Mouse (Mus musculus) megakaryocyte progenitor cell, adult 5-6 weeks (primary cell): Measurements from ENCODE around the gene Zfp941. TPM values are rescaled to one million over a fixed set of nuclear protein-coding genes. Genes with fewer than 3 reads are reported as not detected.

Experiments
- ATAC-seq: replicated peaks from 2 replicates; pipeline ENCODE4 v1.8.0; 2016; ENCODE audit warnings: mild to moderate bottlenecking, moderate TSS enrichment, inconsistent platforms; ENCODE audit not compliant: poor library complexity
- total RNA-seq, 2 experiments: library from RNA; stranded (forward) in 1 of 2; stranded (reverse) in 1 of 2; fragments of 157-497, 149-512 nt in 1 of 2; fragments of 200-1000 nt in 1 of 2; gene quantifications; 2 replicates each; pipeline versions ENCODE4 v1.2.3 to v1.2.4; 2015 to 2017

Zfp941 gene
- 0.66 and 1.2 TPM in 2 replicates for total RNA-seq (2015)
- total RNA-seq (2017): 1.4 and 1.5 TPM in 2 replicates

DNA sequence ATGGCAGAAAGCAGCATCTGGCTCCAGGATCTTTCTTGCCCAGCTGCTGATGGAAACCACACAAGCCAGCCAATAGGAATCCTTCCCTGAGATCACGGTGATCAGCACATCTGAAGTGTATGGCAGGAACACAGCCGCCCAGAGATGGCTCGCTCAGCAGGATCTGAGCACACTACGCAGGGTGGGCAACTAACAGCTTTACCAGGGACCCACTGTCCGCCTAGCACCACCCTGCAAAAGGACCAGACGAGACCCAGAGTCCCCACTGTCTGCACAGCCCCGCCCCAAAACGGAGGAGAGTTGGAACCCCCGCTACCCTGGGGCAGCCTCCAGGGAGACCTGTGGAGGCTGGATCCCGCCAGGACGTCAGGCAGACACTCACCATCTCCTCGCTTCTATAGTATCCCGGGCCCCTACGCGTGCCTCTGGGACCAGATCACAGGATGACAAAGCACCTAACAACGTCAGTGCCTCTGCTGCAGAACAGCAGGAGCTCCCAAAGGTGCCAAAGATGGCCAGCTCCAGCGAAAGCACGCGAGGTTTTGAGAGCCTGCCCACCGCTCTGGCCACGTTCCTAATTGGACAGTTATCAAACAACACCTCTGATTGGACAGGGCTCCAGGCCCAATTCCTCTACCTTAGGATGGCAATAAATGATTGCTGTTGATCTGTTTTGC lies at the start of gene Zfp941:
Gene Zfp941 (minus strand): TSS at position 526 of the 677 bp plus-strand sequence.
- peak; percentile 95 for ATAC-seq

DNA sequence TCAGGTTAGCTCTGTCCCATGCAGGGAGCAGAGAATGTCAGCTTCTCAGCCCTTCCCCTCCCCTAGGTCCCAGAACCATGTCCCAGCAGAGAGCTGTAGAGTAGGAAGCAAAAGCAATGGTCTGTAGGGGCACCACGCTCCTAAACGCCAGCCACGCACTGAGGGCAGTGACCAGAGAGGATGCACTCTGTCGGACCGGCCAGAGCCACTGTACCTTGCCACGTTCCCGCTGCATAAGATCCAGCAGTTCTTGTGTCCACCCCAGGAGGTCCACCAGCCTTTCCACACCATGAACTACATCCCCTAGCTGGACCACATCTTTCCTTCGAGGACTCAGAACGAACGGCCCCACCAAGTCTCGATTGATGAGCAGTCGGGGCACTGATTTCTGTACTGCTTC lies 42.8 kb upstream of the Zfp941 start:
- ATAC-seq: no peak

DNA sequence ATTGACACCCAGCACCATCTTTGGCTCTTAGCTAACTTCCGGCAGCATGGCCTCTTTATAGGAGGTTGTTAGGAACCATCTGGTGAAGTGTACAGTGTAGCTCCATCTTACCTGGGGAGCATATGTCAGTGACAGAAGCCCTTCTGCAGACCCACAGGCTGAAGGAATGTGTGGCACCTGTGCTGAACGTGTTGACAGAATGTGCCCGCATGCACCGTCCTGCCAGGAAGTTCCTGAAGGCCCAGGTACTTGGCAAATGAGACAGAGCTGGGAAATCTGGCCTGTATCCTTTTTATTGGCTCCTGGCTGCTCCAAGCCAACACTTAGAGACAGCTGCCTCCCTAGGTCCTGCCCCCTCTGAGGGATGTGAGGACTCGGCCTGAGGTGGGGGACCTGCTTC lies 38.8 kb upstream of the Zfp941 start:
- no peak for ATAC-seq

DNA sequence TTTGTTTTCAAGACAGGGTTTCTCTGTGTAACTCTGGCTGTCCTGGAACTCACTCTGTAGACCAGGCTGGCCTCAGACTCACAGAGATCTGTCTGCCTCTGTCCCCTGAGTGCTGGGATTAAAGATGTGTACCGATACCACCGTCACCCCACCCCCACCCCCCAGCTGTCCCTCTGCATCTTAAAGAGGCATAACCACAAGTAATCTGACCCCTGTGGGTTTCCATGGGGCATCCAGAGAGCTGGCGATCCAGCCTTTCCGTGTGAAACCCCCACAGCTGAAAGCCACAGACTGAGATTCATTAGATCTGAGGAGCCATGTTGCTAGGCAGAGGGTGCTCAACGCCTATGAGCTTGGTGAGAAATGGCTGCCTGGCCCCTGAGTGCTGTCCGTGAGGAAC lies 38.0 kb upstream of the Zfp941 start:
- ATAC-seq: no peak

DNA sequence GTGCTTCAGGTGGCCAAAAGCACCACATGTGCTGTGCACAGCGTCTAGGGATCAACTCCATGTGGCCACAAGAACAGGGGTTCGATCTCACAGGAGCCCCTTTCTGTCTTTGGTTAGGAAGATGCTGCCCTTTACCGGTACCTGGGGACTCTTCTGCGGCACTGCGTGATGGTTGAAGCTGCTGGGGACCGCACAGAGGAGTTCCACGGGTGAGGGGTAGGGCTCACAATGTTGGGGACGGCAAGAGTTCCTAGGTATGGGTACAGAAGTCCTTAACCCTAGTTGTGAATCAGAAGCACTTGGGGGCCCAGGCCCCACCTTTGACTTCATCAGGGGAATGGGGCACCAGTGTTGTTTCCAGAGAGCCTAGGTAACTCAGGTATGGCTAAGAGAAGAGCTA lies 36.8 kb upstream of the Zfp941 start:
- ATAC-seq: no peak

DNA sequence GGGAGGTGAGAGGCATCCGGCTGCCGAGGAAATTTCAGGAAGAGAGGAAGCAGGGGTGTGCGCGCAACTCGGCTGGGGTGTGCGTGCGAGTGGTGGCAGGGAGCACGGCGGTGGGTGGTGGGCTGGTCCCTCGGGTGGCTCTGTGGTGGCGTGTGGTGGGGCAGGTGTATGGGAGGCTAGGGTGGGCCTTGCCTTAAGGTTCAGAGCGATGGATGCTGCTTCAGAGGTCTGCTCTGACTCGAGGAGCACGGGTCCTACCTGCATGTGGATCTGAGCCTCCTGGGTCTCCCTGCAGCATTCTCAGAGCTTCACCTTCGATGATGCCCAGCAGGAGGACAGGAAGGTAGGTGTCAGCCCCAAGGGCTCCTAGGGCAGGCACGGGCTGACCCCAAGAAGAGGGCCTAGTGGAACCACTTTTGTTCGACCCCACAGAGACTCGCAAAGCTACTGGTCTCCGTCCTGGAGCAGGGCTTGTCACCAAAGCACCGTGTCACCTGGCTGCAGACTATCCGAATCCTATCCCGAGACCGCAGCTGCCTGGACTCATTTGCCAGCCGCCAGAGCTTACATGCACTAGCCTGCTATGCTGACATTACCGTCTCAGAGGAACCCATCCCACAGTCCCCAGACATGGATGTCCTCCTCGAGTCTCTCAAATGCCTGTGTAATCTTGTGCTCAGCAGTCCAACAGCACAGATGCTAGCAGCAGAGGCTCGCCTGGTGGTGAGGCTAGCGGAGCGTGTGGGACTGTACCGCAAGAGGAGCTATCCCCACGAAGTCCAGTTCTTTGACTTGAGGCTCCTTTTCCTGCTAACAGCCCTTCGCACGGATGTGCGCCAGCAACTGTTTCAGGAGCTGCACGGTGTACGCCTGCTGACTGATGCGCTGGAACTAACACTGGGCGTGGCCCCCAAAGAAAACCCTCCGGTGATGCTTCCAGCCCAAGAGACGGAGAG lies 35.9 kb upstream of the Zfp941 start, which contains the start of gene Bet1l:
Gene Bet1l (minus strand): TSS at position 28 of the 956 bp plus-strand sequence.
- no peak; the same call in 1 of the 2 replicates for ATAC-seq

DNA sequence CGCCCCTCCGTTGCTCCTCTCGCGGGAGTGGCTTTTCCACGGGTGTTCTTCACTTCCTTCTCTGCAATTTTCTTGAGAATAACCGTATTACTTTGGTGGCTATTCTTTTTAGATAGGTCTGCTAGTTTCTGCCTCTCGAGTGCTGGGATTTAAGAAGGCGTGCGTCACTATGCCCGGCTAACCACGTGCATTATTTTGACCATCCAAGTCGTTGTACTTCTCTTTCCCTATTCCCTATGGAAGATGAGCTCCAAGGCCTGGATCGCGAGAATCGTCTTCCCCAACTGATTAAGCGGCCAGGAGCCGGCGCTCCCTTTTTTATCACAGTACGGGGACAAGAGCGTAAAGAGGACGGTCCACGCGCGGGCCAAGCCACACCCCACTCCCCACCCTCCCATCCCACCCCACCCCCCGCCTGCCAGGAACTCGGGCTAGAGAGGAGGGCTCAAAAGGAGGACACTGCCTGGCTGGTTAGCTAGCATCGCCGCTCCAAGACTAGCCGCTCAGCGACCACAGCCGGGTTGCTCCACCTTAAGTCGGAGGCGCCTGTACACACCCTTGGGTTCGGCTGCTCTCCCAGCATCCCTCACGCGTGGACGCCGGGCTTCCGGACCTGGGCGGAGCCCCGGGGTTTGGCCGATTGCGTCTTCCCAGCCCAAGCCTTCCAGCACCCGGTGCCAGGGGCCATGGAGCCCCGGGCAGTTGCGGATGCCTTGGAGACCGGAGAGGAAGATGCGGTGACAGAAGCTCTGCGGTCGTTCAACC lies 35.0 kb upstream of the Zfp941 start, which contains the start of gene Ric8a:
Gene Ric8a (plus strand): TSS at position 173 of the 765 bp plus-strand sequence.
- ATAC-seq: peak; percentile 59

DNA sequence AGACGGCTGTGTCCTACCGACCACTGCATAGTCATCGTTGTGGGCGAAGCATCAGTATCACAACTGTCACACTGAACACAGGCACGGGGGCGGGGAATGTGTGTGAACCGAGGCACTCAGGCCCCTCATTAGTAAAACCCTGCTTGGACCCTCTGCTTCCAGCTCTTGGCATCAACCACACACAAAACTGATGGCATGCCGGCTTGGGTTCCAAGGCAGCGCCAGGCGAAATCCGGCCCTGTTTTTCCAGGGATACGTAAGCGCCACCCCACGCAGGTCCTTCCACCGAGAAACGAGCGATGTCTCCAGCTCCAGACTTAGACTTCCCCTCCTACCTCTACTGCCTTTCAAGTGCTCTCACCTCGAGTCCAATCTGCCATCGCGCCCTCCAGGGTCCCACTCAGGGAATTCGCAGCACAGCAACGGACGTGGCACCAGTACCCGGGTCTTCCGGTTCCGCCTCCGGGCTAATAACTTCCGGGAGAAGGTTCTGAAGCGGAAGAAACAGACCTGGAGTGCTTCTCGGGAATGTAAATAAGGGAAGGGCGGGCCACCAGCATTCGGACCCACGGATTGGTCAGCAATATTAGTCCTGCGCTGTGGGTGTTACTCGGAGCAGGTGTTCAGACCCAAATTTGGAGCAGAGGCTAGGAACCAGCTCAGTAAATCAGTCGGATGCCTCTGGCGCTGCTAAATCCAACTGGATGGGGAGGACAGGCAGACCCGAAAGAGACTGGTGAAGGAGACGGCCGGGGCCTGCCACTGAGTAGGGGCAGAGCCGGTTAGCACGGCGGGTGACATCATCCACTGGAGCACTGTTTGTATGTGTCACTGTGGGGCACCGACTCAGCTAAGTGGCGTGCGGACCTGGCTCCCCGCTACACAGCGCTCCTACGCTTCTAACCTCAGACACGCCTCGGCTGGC lies 34.1 kb upstream of the Zfp941 start, which contains the start of gene Gm45785:
Gene Gm45785 (minus strand): TSS at position 472 of the 925 bp plus-strand sequence.
- peak; percentile 54 for ATAC-seq

DNA sequence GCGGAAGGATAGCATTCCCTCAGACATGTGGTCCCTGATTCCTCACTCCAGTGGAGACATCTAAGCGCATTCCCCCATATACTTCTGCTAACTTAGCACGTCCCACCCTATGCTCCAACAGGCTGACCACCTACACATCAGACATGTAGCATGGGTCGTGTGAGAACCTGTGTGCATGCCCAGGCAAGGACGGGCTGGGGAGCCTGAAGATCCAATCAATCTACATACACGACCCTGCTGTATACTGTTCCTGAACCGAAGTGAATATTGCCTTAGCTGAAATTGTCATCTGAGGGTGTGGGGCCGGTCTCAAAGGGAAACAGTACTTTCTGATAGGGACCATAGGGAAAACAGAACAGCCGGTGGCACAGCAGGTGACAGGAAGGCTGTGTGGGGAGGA lies 33.2 kb upstream of the Zfp941 start:
- ATAC-seq: no peak

DNA sequence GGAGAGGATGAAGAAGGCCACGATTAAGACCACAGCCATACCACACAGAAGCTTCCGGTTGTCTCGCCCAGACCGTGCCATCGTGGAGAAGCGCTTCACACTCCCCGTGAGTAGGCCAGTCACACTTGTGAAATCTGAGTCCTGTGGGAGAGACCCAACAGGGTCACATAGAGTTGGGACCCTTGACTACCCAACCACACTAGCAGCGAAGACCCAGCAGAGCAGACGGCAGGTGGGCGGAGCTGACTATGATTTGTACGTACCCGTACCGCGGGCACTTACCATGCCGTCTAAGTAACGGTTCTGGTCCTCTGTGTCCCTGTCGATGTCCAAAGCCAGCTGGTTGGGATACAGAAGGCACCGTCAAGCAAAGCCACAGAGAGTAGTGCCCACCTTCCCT lies 32.5 kb upstream of the Zfp941 start:
- ATAC-seq: no peak

DNA sequence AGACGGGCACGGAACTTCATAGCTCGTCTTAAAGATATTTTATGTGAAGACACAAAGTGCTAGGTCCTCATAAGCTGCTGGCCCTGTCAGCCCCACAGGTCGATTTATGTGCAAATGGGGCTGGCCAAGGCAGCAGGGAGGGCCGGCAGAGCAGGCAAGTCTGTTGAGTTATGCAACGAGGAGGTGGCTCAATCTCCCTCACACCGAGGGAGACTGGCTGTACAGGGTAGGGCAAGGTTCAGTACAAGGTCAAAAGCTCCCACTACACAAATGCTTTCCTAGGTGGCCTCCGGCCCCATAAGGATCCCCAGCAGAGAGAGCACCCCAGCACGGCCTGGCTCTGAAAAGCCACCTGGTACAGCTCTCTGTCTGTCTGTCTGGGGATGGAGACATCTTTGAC lies 31.4 kb upstream of the Zfp941 start:
- no peak for ATAC-seq

DNA sequence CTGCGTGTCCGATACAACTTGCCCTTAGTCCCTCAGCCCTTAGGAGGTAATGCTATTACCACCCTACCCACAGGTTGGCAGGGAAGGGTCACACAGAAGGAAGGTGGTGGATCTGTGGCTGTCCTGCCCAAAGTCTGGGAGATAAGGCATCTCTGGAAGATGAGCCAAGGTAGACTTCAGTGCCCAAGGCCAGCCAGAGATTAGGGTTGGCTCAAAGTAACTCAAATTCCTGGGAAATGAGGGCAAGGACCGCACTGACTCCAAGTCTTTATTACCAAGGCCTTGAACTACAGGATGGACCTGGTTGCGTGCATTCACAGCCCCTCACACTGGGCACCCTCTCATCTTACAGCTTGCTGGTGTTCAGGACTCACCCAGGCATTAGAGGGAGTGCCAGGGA lies 29.9 kb upstream of the Zfp941 start:
- no peak for ATAC-seq

DNA sequence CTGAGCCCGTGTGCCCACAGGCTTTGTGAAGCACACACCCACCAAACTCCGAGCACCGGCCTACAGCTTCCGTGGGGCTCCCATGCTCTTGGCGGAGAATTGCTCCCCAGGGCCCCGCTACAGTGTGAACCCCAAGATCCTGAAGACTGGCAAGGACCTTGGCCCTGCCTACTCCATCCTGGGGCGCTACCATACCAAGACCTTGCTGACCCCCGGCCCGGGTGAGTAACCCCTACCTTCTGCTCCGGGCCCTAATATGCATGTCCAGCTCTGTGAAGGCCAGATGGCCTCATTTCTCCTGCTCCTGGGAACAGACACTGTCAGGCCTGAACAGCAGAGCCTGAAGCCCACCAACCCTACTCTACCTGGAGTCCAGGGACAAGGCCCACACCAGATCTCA lies 26.6 kb upstream of the Zfp941 start:
- no peak for ATAC-seq

DNA sequence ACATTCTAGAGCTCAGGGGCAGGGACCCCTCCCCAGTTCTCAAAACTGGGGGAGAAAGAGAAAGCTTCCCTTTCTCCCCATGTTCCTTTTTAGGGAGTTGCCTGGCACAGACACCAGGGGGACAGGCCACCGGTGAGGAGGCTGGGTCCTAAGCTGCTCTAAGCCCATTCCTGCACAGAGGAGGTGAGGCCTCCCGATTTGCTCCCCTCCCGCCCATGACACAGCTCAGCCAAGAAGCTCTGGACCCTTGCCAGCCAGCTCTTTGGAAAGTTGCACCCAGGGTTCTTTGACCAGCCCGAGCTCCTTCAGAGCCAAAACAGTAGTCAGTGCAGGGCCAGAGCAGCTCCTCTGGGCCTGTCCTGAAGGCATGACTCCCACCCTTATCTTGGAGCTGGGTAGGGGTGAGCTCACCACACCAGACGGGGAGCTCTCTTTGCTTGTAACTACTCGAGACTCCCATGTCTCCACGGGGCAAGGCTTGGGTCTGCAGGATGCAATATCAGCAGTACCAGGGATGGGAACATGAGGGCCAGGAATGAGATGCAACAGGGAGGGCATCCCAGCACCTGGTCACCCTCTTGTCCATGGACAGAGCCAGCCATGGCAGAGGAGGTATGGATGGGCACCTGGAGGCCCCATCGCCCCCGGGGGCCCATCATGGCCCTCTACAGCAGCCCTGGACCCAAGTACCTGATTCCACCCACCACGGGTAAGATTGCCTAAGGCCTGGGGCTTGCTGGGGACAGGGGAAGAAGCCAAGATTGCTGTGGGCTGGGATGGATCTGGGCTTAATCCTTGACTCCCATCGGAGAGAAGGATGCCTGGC lies 26.0 kb upstream of the Zfp941 start, which contains the start of gene Odf3:
Gene Odf3 (plus strand): TSS at position 51 of the 826 bp plus-strand sequence.
- ATAC-seq: no peak

DNA sequence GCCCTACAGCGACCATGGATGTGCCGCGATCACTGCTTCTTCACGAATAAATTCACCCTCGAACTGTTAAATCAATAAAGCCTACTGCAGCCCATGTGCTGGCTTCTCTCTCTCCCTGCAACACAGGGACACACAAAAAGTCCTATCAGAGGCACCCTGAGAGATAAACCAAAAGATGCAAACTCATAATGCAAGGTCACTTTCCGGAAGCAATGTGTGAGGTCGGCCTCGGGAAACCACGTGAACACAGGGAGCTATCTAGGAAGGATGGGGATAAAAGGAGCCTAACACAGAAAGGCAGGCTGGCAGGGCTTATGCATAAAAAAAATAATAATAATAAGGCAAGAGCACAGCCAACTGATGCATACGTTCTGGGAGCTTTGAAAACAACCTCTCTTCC lies 24.7 kb upstream of the Zfp941 start:
- ATAC-seq: no peak

DNA sequence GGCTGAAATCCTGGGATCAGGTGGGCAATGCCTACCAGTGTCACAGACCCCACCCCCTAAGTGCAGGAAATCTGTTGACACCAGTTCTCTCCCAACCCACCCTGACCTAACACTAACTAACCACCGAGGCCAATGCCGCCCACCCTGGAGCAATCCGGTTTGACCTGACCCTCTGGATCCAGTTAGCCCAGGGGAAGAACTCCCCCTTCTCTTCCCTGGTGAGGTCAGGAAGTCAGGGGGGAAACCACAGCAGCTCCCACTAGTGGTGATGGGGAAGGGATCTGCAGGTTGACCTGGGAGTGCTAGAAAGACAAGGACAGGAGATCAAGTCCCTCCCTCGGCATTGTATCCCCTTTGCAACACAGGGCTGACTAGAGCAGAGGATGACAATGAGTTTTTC lies 23.7 kb upstream of the Zfp941 start:
- no peak for ATAC-seq

DNA sequence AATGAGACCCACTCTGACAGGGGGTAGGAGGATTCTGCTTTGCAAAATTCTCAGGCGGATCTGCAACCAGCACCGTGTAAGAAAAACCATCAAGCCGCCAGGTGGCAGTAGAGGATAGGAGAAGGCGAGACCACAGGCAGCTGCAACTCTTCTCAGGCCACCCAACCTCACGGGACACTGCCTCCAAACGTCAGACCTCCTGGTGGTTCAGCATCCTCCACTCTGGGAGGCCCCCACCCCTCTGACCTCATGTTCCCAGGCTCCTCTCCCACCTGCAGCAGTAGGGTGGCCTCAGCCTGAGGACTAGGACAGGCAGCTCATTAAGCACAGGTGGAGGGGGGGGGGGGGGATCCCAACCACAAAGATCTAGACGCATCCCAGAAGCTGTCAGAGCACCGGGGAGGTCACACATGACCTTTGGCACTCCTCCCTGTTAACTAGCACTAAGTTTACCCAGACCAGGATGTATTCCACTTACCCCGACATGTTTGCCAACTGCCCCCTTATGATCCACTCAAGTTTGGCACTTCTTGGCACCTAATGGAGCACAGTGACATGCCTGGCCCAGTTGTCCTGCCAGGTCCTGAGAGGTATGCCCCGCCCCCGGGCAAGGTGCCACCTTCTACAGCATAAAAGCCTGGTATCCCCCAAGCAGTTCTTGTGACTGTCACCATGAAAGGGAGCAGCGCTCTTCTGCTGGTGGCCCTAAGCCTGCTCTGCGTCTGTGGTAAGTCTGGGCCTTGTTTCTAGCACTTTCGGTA lies 23.1 kb upstream of the Zfp941 start, which contains the start of gene Scgb1c1:
Gene Scgb1c1 (plus strand): TSS at position 643 of the 761 bp plus-strand sequence.
- peak; percentile 96 for ATAC-seq

DNA sequence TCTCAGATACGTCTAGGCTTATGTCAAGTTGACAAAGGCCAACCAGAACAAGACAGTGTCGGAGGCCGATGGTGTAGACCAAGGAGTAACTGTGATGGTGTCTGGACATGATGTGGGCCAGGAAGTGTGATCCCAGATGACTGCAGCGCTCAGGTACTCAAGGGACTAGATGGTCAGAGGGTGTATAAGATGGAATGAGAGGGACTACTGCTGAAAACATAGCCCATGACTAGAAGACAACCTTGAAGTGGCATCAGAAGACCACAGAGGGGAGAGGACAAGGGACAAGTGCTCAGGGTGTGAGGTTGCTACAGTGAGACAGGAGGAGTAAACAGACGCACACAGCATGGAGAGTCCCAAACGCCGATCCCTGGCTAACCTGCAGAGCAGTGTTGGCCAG lies 21.8 kb upstream of the Zfp941 start:
- ATAC-seq: no peak
